Mouse (Mus musculus) stomach, embryonic 16.5 days (tissue): ENCODE data around the gene Kyat1. TPM values are rescaled to one million over a fixed set of nuclear protein-coding genes. Genes with fewer than 3 reads are reported as not detected.
A peak's percentile ranks its signal among the peaks of the same experiment; 100 is the strongest.
"Not testable (repeated sequence)": the region's sequence is repeated elsewhere in the genome, so short reads cannot be mapped to it uniquely, and the experiment has no call there.

Experiments used
- ATAC-seq: fragments of 200-750 bp; cut with Nextera tagmentation; 2 replicates; pipeline ENCODE4 v1.8.0; 2017; ENCODE audit warnings: moderate number of reproducible peaks, moderate TSS enrichment; ENCODE audit not compliant: insufficient read depth, low FRiP score
- H3K27ac ChIP-seq: fragments of 300-500 bp; sonication (generic); 2 replicates; pipeline ENCODE4 v1.5.1; 2014; ENCODE audit warnings: low read length
- H3K27me3 ChIP-seq: fragments of 300-500 bp; sonication (generic); 2 replicates; pipeline ENCODE4 v1.6.1; 2014; ENCODE audit warnings: low read length, control low read depth, mixed read lengths; ENCODE audit not compliant: control insufficient read depth, insufficient read depth
- H3K36me3 ChIP-seq: fragments of 300-500 bp; sonication (generic); 2 replicates; pipeline ENCODE4 v1.6.1; 2014; ENCODE audit warnings: low read length; ENCODE audit not compliant: control insufficient read depth, insufficient read depth
- H3K4me1 ChIP-seq: fragments of 300-500 bp; sonication (generic); 2 replicates; pipeline ENCODE4 v1.6.1; 2014; ENCODE audit warnings: low read length, control low read depth, mixed read lengths; ENCODE audit not compliant: control insufficient read depth, insufficient read depth
- H3K4me2 ChIP-seq: fragments of 300-500 bp; sonication (generic); 2 replicates; pipeline ENCODE4 v1.6.1; 2014; ENCODE audit warnings: low read depth, low read length, mixed read lengths
- H3K4me3 ChIP-seq: fragments of 300-500 bp; sonication (generic); replicated peaks from 2 replicates; pipeline ENCODE4 v1.5.1; 2014; ENCODE audit warnings: mild to moderate bottlenecking, low read length
- H3K9ac ChIP-seq: fragments of 300-500 bp; sonication (generic); 2 replicates; pipeline ENCODE4 v1.6.1; 2014; ENCODE audit warnings: low read length
- H3K9me3 ChIP-seq: fragments of 300-500 bp; sonication (generic); replicated peaks from 2 replicates; pipeline ENCODE4 v1.6.1; 2016; ENCODE audit warnings: low read length, control low read depth; ENCODE audit not compliant: control insufficient read depth
- WGBS: fragments of 180-500 bp; shearing (Covaris S2); extraction: QIAGEN DNeasy Blood & Tissue Kit; methylation state at CpG from one replicate; pipeline ENCODE4 v1.1.7; 2014; 5-methylcytosine and 5-hydroxymethylcytosine counted together
- polyA plus RNA-seq: library from polyadenylated mRNA; unstranded; fragments of >200 nt; fragmentation: Nextera tagmentation; extraction: Ambion mirVana; gene quantifications from 2 replicates; pipeline ENCODE4 v1.2.1, GENCODE M21; 2015

Kyat1 gene
- polyA plus RNA-seq, 1 experiment from 2014 or later = 25.8 TPM

DNA sequence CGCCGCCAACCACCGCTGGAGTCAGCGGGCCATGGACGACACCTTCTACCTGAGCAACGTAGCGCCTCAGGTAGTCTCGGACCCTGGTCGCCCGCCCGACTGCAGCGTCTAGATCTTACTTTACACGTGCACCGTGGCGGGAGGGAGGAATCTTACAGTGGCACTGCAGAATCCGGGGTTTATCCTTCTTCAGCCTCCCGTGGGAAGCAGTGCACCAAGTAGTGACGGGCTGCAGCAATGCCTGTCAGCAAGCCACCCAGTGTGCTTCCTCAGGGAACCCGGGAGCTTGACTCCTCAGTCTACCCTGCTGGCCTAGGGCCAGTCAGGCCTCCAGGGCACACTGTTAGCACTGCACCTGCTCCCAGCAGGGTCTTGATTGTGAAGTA is 33.7 kb downstream of the Kyat1 start:
- H3K4me2 ChIP-seq = peak overlapping the region; percentile 98
- WGBS = under 1% methylated on average over 19 of the region's 19 CpGs
- peak; percentile 3; the same call in 1 of the 2 replicates for ATAC-seq
- peaks cover 2% of the 10 kb centered on the region; the same call in 1 of the 2 replicates for H3K9me3 ChIP-seq
- H3K4me1 ChIP-seq = peaks cover 5% of the 10 kb centered on the region
- peak overlapping the region; percentile 85 for H3K9ac ChIP-seq
- peak overlapping the region; percentile 67 for H3K4me3 ChIP-seq
- no peaks in the 10 kb centered on the region for H3K27me3 ChIP-seq
- peaks cover 21% of the 10 kb centered on the region for H3K36me3 ChIP-seq
- peak overlapping the region; percentile 89 for H3K27ac ChIP-seq

GRCm38 (mm10) chr2:30171371-30171996 is 34.2 kb downstream of the Kyat1 start, which contains the start of gene Endog:
Gene Endog, plus strand, starts transcription at chr2:30171493.
- Histone ChIP-seq H3K4me1 (peaks cover 3% of the 10 kb centered on the region; the same call in 1 of the 2 replicates), H3K4me2 (peak within 1 kb of the TSS; percentile 98), H3K36me3 (peaks cover 21% of the 10 kb centered on the region), H3K9ac (peak within 1 kb of the TSS; percentile 85), H3K27me3 (no peaks in the 10 kb centered on the region), H3K9me3 (peaks cover 7% of the 10 kb centered on the region), H3K27ac (peak within 1 kb of the TSS; percentile 89), H3K4me3 (peak within 1 kb of the TSS; percentile 67)
- peak; percentile 93 for ATAC-seq
- WGBS = under 1% methylated on average over 75 of the region's 75 CpGs

- Histone ChIP-seq H3K27ac (no peak overlapping the region), H3K4me1 (0 out of 2 replicates have a peak, but pooled peaks cover 3% of the 10 kb centered on the region), H3K9ac (no peak overlapping the region), H3K4me2 (no peak overlapping the region), H3K4me3 (no peak overlapping the region), H3K27me3 (no peaks in the 10 kb centered on the region), H3K36me3 (no peaks in the 10 kb centered on the region), H3K9me3 (peaks cover 14% of the 10 kb centered on the region)
- 62% methylated on average over 4 of the region's 4 CpGs for WGBS
- no peak for ATAC-seq
These were observed 39.0 kb downstream of the Kyat1 start for GRCm38 (mm10) chr2:30166677-30167076.

DNA sequence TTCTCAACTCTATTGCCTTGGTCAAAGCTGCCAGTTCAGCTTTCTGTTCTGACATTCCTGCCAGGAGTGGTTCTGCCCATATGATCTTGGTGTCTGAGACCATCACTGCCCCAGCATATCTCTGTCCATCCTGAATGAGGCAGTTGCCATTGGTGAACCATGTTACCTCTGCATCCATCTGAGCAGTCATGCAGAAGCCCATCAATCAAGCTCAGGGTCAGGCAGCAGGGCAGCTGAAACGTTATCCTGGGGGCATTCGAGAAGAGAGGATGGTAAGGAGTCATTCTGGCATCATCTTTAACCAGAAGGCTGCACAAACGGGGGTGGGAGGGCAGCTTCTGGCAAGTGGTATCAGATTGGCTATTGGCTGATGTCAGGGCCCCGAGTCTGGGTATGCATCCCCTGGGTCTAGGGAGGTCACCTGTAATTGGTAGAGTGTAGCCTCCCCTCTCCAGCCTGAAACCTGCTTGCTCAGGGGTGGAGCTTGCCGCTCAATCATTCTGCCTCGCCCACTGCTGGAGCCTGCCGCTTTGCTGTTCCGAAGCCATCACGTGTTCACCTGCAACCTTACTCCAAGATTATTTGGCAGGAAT is 41.2 kb downstream of the Kyat1 start:
- no peak overlapping the region for H3K9ac ChIP-seq
- no peak for ATAC-seq
- H3K4me2 ChIP-seq = no peak overlapping the region
- H3K9me3 ChIP-seq = peaks cover 14% of the 10 kb centered on the region
- H3K4me3 ChIP-seq = no peak overlapping the region
- H3K4me1 ChIP-seq = no peaks in the 10 kb centered on the region
- no peaks in the 10 kb centered on the region for H3K36me3 ChIP-seq
- H3K27ac ChIP-seq = no peak overlapping the region
- no peaks in the 10 kb centered on the region for H3K27me3 ChIP-seq
- 45% methylated on average over 9 of the region's 9 CpGs for WGBS

- H3K9me3 ChIP-seq = peaks cover 10% of the 10 kb centered on the region
- no peaks in the 10 kb centered on the region for H3K36me3 ChIP-seq
- ATAC-seq = no peak
- no peak overlapping the region for H3K27ac ChIP-seq
- no peak overlapping the region for H3K4me2 ChIP-seq
- no peaks in the 10 kb centered on the region for H3K4me1 ChIP-seq
- no peak overlapping the region for H3K9ac ChIP-seq
- no peaks in the 10 kb centered on the region for H3K27me3 ChIP-seq
- H3K4me3 ChIP-seq = no peak overlapping the region
These were observed 43.8 kb downstream of the Kyat1 start for GRCm38 (mm10) chr2:30161809-30162208.

GRCm38 (mm10) chr2:30159871-30160270 is 45.8 kb downstream of the Kyat1 start:
- not testable (repeated sequence) for ATAC-seq, H3K4me1 ChIP-seq, H3K9ac ChIP-seq, H3K27me3 ChIP-seq, H3K9me3 ChIP-seq, H3K36me3 ChIP-seq, H3K27ac ChIP-seq, H3K4me3 ChIP-seq, H3K4me2 ChIP-seq
- WGBS = 84% methylated on average over 8 of the region's 10 CpGs

- 77% methylated on average over 8 of the region's 8 CpGs for WGBS
These were observed 53.0 kb downstream of the Kyat1 start for GRCm38 (mm10) chr2:30152616-30153015.

DNA sequence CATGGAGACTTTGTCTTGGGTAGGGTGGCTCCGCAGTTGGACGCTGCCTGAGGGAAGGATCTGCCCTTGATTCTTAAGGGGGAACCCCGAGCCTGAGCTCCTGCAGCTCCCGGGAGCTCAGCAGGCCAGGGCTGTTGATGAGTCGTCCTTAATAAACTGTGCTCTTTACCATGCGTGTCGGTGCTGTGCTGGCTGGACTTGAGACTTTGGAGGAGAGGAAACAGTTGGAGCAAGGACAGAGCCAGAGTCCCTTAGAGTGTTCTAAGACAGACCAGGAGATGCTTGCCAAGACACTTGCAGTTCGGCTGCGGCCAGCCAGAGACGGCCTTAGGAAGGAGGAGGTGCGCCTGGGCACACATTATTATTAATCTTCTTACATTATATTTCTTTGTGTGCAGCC is 53.8 kb downstream of the Kyat1 start:
- Histone ChIP-seq H3K27ac (no peak overlapping the region), H3K4me2 (no peak overlapping the region), H3K9ac (no peak overlapping the region), H3K9me3 (no peaks in the 10 kb centered on the region), H3K27me3 (no peaks in the 10 kb centered on the region), H3K4me3 (no peak overlapping the region), H3K36me3 (peaks cover 5% of the 10 kb centered on the region), H3K4me1 (no peaks in the 10 kb centered on the region)
- 78% methylated on average over 11 of the region's 11 CpGs for WGBS
- ATAC-seq = no peak

More at GRCm38 (mm10) chr2:30152616-30153015, 53.0 kb downstream of the Kyat1 start:
- no peak overlapping the region for H3K9ac ChIP-seq
- no peak for ATAC-seq
- no peak overlapping the region for H3K4me2 ChIP-seq
- H3K9me3 ChIP-seq = no peaks in the 10 kb centered on the region
- no peaks in the 10 kb centered on the region for H3K4me1 ChIP-seq
- H3K4me3 ChIP-seq = no peak overlapping the region
- H3K27ac ChIP-seq = no peak overlapping the region
- peaks cover 5% of the 10 kb centered on the region for H3K36me3 ChIP-seq
- H3K27me3 ChIP-seq = no peaks in the 10 kb centered on the region

- no peaks in the 10 kb centered on the region for H3K27me3 ChIP-seq
These were observed 58.2 kb downstream of the Kyat1 start for GRCm38 (mm10) chr2:30147466-30147865.

More at GRCm38 (mm10) chr2:30147466-30147865, 58.2 kb downstream of the Kyat1 start:
- WGBS = 82% methylated on average over 4 of the region's 4 CpGs
- no peak overlapping the region for H3K4me3 ChIP-seq
- no peak overlapping the region for H3K9ac ChIP-seq
- no peaks in the 10 kb centered on the region for H3K9me3 ChIP-seq
- no peaks in the 10 kb centered on the region for H3K4me1 ChIP-seq
- no peak overlapping the region for H3K27ac ChIP-seq
- peaks cover 5% of the 10 kb centered on the region for H3K36me3 ChIP-seq
- H3K4me2 ChIP-seq = no peak overlapping the region
- no peak for ATAC-seq
